Mouse (Mus musculus) cerebellum, adult 2 months (tissue): ENCODE results near the gene Sct.

Experiments used
- CTCF ChIP-seq: fragments of 200-500 bp; IDR thresholded peaks from 2 replicates; pipeline ENCODE4 v1.5.1; 2011; ENCODE audit warnings: low read depth, mild to moderate bottlenecking, control low read depth, low read length, moderate library complexity, borderline replicate concordance; ENCODE audit not compliant: insufficient read depth
- POLR2A ChIP-seq: fragments of 200-500 bp; IDR thresholded peaks from 2 replicates; pipeline ENCODE4 v1.6.1; 2011; ENCODE audit warnings: low read length, control low read depth, borderline replicate concordance; ENCODE audit not compliant: insufficient read depth

DNA sequence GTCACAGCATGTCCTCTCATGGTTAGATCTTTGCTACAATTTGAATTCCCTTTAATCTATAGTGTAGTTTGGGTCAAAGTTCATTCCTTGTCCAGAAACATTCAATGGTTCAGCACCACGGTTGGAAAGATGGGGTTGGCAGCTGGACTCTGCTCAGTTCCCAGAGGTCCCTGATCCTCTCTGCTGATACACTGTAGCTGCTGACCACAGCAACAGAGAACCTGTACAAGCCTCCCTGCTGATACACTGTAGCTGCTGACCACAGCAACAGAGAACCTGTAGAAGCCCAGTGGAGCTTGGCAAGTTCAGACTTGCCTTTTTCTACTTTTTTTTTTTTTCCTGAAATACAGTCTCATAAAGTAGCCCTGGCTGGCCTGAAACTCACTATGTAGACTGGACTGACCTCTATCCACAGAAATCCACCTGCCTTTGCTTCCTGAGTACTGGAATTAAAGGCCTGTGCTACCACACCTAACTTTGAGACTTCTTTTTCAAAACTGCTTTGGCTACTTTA, 38.7 kb upstream of the Sct start:
- TF ChIP-seq POLR2A, result no peak
- TF ChIP-seq CTCF, result no peak
